Mouse (Mus musculus): ENCODE measurements around the gene Gsdma2. TPM values are rescaled to one million over a fixed set of nuclear protein-coding genes. Genes with fewer than 3 reads are reported as not detected.
"Not testable (repeated sequence)": the region's sequence is repeated elsewhere in the genome, so short reads cannot be mapped to it uniquely, and the experiment has no call there.

Gsdma2 gene
- polyA plus RNA-seq, 1 experiment from 2014 or later: not detected

GRCm38 (mm10) chr11:98625611-98626410 lies 20.7 kb upstream of the Gsdma2 start, which contains the start of the genes Gm12355 and Gsdma3:
Gene Gm12355 (minus strand): TSS chr11:98625661.
Gene Gsdma3 (plus strand): TSS chr11:98626360.
- H3K4me1 ChIP-seq: no peaks in the 10 kb centered on the region
- H3K27ac ChIP-seq: no peak within 1 kb of the TSS
- WGBS: 89% methylated on average over 10 of the region's 10 CpGs
- H3K9ac ChIP-seq: no peak within 1 kb of the TSS
- H3K36me3 ChIP-seq: no peaks in the 10 kb centered on the region
- H3K27me3 ChIP-seq: 0 out of 2 replicates have a peak, but pooled peaks cover 3% of the 10 kb centered on the region
- H3K4me2 ChIP-seq (replicated peaks): no peak within 1 kb of the TSS
- ATAC-seq (ENCODE audit: low FRiP score): no peak
- H3K4me3 ChIP-seq: no peak within 1 kb of the TSS
- 0 out of 2 replicates have a peak, but pooled peaks cover 9% of the 10 kb centered on the region for H3K9me3 ChIP-seq (replicated peaks)

GRCm38 (mm10) chr11:98628706-98629105 lies 17.9 kb upstream of the Gsdma2 start:
- no peak for ATAC-seq (ENCODE audit: low FRiP score)
- no peak overlapping the region for H3K4me2 ChIP-seq (replicated peaks)
- H3K36me3 ChIP-seq: no peaks in the 10 kb centered on the region
- no peaks in the 10 kb centered on the region for H3K4me1 ChIP-seq
- H3K27me3 ChIP-seq: 0 out of 2 replicates have a peak, but pooled peaks cover 8% of the 10 kb centered on the region
- H3K9me3 ChIP-seq (replicated peaks): 0 out of 2 replicates have a peak, but pooled peaks cover under 1% of the 10 kb centered on the region
- H3K4me3 ChIP-seq: no peak overlapping the region
- no peak overlapping the region for H3K27ac ChIP-seq
- no peak overlapping the region for H3K9ac ChIP-seq
- 97% methylated on average over 3 of the region's 3 CpGs for WGBS

GRCm38 (mm10) chr11:98630646-98631045 lies 15.9 kb upstream of the Gsdma2 start:
- Histone ChIP-seq H3K4me2 (replicated peaks) (no peak overlapping the region), H3K4me1 (no peaks in the 10 kb centered on the region), H3K4me3 (no peak overlapping the region), H3K27me3 (0 out of 2 replicates have a peak, but pooled peaks cover 8% of the 10 kb centered on the region), H3K9ac (no peak overlapping the region), H3K36me3 (no peaks in the 10 kb centered on the region), H3K9me3 (replicated peaks) (no peaks in the 10 kb centered on the region), H3K27ac (no peak overlapping the region)
- WGBS: 90% methylated on average over 5 of the region's 5 CpGs
- no peak for ATAC-seq (ENCODE audit: low FRiP score)

GRCm38 (mm10) chr11:98635312-98635970 lies 11.1 kb upstream of the Gsdma2 start:
- H3K27ac ChIP-seq; H3K4me1 ChIP-seq; H3K27me3 ChIP-seq; H3K36me3 ChIP-seq; H3K9ac ChIP-seq; H3K4me3 ChIP-seq; ATAC-seq (ENCODE audit: low FRiP score); H3K9me3 ChIP-seq (replicated peaks); H3K4me2 ChIP-seq (replicated peaks): not testable (repeated sequence)
- 32% methylated on average over 10 of the region's 10 CpGs for WGBS

DNA sequence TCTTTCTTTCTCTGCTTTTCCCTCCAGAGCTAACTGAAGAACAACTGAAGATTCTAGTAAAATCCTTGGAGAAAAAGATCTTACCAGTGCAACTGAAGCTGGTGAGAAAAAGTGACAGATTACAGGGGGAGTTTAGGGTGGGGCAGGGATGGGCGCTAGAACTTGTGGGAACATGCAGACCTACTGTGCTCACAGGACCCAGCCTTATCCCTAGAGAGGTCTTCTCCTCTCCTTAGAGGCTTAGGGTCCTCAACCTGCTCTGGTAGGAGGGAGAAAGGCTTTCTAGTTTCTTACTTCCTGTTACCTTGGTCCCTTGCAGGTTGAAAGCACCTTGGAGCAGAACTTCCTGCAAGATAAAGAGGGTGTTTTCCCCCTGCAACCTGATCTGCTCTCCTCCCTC lies 9.1 kb upstream of the Gsdma2 start:
- no peak overlapping the region for H3K9ac ChIP-seq
- no peaks in the 10 kb centered on the region for H3K9me3 ChIP-seq (replicated peaks)
- H3K27me3 ChIP-seq: 0 out of 2 replicates have a peak, but pooled peaks cover under 1% of the 10 kb centered on the region
- WGBS: 67% methylated on average over 1 of the region's 1 CpGs
- no peak for ATAC-seq (ENCODE audit: low FRiP score)
- H3K4me1 ChIP-seq: no peaks in the 10 kb centered on the region
- H3K36me3 ChIP-seq: no peaks in the 10 kb centered on the region
- H3K4me3 ChIP-seq: no peak overlapping the region
- no peak overlapping the region for H3K4me2 ChIP-seq (replicated peaks)
- no peak overlapping the region for H3K27ac ChIP-seq

DNA sequence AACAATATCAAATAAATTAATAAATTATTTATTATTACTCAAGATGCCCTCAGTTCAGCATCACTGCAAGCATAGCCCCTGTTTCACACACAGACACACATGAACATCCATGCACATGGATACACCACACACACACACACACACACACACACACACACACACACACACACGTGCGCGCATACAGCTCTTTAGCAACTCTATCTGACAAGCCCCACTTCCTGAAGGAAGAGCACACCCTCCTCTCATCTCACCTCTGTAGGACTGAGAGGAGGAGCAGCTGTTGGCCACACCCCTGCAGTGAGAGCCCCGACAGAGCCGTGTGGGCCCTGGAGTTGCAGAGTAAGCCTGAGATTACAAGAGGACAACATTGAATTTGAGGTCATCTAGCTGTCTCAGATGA lies 6.5 kb upstream of the Gsdma2 start:
- WGBS: 81% methylated on average over 5 of the region's 5 CpGs
- no peak for ATAC-seq (ENCODE audit: low FRiP score)
- H3K4me3 ChIP-seq: no peak overlapping the region

DNA sequence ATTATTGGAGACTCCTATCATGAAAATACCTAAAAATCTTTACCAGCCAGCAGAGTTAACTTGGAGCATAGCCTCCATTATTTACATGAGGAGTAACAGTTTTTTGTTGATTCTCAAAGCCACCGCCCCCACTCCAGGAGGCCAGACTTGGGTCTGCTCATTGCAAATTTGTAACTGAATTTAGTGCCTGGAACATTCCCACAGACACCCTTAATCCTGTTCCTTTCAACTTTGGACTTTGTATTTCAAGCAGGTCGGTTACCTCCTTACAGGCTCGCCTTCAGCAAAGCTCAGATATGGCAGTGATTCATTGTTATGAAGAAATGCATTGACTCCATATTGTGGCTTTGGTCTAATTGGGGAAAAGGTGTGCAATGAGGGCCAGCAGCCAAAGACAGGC lies 1.8 kb upstream of the Gsdma2 start:
- Histone ChIP-seq H3K27me3 (no peaks in the 10 kb centered on the region), H3K4me3 (no peak overlapping the region), H3K36me3 (no peaks in the 10 kb centered on the region), H3K27ac (no peak overlapping the region), H3K4me1 (no peaks in the 10 kb centered on the region), H3K9ac (no peak overlapping the region), H3K4me2 (replicated peaks) (no peak overlapping the region), H3K9me3 (replicated peaks) (no peaks in the 10 kb centered on the region)
- WGBS: 90% methylated on average over 3 of the region's 3 CpGs
- ATAC-seq (ENCODE audit: low FRiP score): no peak

More for the DNA sequence above, 6.5 kb upstream of the Gsdma2 start:
- Histone ChIP-seq H3K4me2 (replicated peaks) (no peak overlapping the region), H3K4me1 (no peaks in the 10 kb centered on the region), H3K36me3 (no peaks in the 10 kb centered on the region), H3K27ac (no peak overlapping the region), H3K9me3 (replicated peaks) (no peaks in the 10 kb centered on the region), H3K9ac (no peak overlapping the region), H3K27me3 (no peaks in the 10 kb centered on the region)

DNA sequence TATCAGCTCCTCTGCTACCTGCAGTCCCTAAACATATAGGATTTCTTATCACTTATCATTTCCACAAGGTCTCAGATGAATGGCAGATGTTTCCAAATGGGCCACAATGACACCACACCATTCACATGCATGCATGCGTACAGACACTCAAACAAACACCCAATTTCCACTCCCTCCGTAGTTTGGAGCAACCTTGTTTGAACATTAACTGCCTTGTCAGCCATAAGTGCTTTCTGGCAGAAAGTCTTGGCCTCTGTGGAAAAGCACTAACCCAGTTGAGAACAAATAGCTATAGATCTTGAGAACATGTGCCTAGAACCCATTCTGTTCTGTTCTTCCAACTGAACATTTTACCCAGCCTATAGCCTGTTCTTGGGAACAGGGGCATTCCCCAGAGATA lies 613 bp upstream of the Gsdma2 start:
- H3K4me2 ChIP-seq (replicated peaks): no peak overlapping the region
- H3K4me3 ChIP-seq: no peak overlapping the region
- H3K4me1 ChIP-seq: no peaks in the 10 kb centered on the region
- no peak overlapping the region for H3K27ac ChIP-seq
- no peak overlapping the region for H3K9ac ChIP-seq
- no peaks in the 10 kb centered on the region for H3K27me3 ChIP-seq
- no peaks in the 10 kb centered on the region for H3K9me3 ChIP-seq (replicated peaks)
- no peak for ATAC-seq (ENCODE audit: low FRiP score)
- WGBS: 76% methylated on average over 2 of the region's 2 CpGs
- no peaks in the 10 kb centered on the region for H3K36me3 ChIP-seq

DNA sequence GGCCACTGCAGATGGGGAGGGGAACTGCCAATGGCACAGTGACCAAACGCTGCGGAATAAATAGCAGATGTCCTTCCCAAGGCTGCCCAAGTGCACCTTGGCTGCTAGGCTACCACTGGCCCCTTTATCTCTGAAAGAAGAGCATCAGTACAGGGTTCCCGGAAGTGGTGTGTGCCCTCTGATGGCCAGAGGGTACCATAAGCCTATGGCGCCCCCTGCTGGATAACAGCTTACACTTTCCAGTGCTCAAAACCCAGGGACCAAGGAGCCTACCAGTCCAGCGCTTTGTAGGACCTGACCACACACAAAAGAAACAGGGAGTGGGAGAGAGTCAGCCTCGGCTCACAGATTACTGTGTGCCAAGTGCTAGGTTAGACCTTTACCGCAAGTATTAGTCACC lies 8.5 kb downstream of the Gsdma2 start:
- 12% methylated on average over 7 of the region's 7 CpGs for WGBS
- H3K36me3 ChIP-seq; H3K27me3 ChIP-seq; H3K4me1 ChIP-seq; H3K27ac ChIP-seq; H3K9me3 ChIP-seq (replicated peaks); ATAC-seq (ENCODE audit: low FRiP score); H3K4me2 ChIP-seq (replicated peaks); H3K4me3 ChIP-seq; H3K9ac ChIP-seq: not testable (repeated sequence)

DNA sequence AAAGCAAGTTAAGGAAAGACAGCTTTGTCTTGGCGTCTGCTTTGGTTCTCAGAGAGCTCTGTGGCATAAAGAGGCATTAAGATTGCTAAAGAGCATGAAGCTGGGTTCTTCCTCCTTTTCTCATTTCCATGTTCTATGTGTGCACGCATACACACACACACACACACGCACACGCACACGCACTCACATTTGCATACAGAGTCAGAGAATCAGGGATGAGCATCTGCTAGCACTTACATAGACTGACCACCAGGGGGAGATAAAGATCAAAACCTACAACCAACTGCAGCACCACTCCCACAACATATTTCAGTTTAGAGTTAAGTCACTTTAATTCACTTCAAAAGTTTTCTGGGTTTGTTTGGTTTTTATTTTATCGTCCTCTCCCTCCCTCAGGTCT lies 14.0 kb downstream of the Gsdma2 start:
- 7% methylated on average over 6 of the region's 6 CpGs for WGBS
- Histone ChIP-seq H3K27ac (no peak overlapping the region), H3K36me3 (no peaks in the 10 kb centered on the region), H3K9ac (no peak overlapping the region), H3K4me1 (no peaks in the 10 kb centered on the region), H3K9me3 (replicated peaks) (no peaks in the 10 kb centered on the region), H3K4me3 (no peak overlapping the region), H3K4me2 (replicated peaks) (peak overlapping the region; percentile 34), H3K27me3 (peaks cover 5% of the 10 kb centered on the region; the same call in 1 of the 2 replicates)
- no peak for ATAC-seq (ENCODE audit: low FRiP score)

DNA sequence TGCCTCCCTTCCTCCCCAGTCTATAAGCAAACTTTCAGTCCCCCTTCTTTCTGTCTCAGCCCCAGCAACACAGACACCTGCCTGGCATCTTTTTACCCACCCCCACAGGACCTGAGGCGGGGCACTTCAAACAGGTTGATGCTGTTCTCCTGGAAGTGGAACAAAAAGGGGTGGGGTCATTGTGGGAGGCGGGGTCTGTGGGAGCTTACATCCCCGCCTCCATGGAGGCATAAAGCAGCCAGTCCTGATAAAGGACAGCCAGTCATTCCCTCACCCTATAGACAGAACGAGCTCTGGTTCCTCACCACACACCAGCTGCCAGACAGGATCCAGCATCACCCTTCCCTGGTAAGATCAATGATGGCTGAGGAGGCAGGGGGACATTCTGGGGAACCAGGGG lies 17.5 kb downstream of the Gsdma2 start, which contains the start of gene Gsdma:
Gene Gsdma (plus strand): TSS at position 261 of the 400 bp plus-strand sequence.
- WGBS: 28% methylated on average over 4 of the region's 4 CpGs
- no peak within 1 kb of the TSS for H3K27ac ChIP-seq
- no peaks in the 10 kb centered on the region for H3K36me3 ChIP-seq
- no peak within 1 kb of the TSS for H3K4me3 ChIP-seq
- no peak within 1 kb of the TSS for H3K9ac ChIP-seq
- H3K9me3 ChIP-seq (replicated peaks): no peaks in the 10 kb centered on the region
- H3K4me1 ChIP-seq: no peaks in the 10 kb centered on the region
- H3K27me3 ChIP-seq: peaks cover 27% of the 10 kb centered on the region
- no peak within 1 kb of the TSS for H3K4me2 ChIP-seq (replicated peaks)
- no peak for ATAC-seq (ENCODE audit: low FRiP score)

DNA sequence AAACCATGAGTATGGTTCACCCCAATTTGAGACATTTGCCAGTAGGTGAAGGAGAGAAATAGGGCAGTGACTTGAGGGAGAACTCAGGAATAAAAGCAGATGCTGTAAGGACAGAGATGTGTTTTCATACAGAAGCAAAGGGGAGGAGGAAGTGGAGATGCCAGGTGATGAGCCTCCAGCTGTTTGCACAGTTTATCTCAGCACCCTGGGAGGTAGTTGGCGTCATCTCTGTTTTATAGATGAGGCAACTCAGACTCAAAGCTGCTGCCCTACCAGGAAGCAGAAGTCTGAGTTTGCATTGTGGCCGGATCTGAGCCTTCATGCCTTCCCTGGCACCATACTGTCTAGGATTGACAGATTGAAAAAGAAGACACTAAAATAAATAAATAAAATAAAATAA lies 22.4 kb downstream of the Gsdma2 start:
- H3K4me3 ChIP-seq: no peak overlapping the region
- no peak overlapping the region for H3K27ac ChIP-seq
- H3K4me2 ChIP-seq (replicated peaks): no peak overlapping the region
- no peaks in the 10 kb centered on the region for H3K9me3 ChIP-seq (replicated peaks)
- H3K27me3 ChIP-seq: peaks cover 42% of the 10 kb centered on the region
- ATAC-seq (ENCODE audit: low FRiP score): no peak
- no peaks in the 10 kb centered on the region for H3K4me1 ChIP-seq
- H3K9ac ChIP-seq: no peak overlapping the region
- no peaks in the 10 kb centered on the region for H3K36me3 ChIP-seq
- 74% methylated on average over 2 of the region's 2 CpGs for WGBS

All from hindbrain, embryonic 12.5 days (tissue).